Mouse (Mus musculus) CH12.LX (cell line): ENCODE measurements around the gene Pkp3. TPM values are rescaled to one million over a fixed set of nuclear protein-coding genes. Genes with fewer than 3 reads are reported as not detected.

Experiments
- DNase-seq: peaks from one replicate; pipeline ENCODE4 v3.0.0-alpha.2; 2013; ENCODE audit errors: extremely low read depth
- H3K27ac ChIP-seq: 2 replicates; pipeline ENCODE4 v1.5.1; 2012; ENCODE audit warnings: low read depth, mild to moderate bottlenecking, control low read depth, moderate library complexity; ENCODE audit not compliant: insufficient read depth
- H3K27me3 ChIP-seq: replicated peaks from 2 replicates; pipeline ENCODE3; 2012; ENCODE audit warnings: inconsistent platforms
- H3K36me3 ChIP-seq, 2 experiments: replicated peaks in 1 of 2; 2 replicates each; pipeline versions ENCODE3 to v1.6.1; 2012; ENCODE audit warnings: inconsistent platforms in 1 of 2, low read length in 1 of 2, mild to moderate bottlenecking in 1 of 2, mixed read lengths in 1 of 2, moderate library complexity in 1 of 2; ENCODE audit not compliant: control insufficient read depth in 1 of 2, insufficient read depth in 1 of 2
- H3K4me1 ChIP-seq, 2 experiments: 2 replicates each; pipeline ENCODE4 v1.6.1; 2012; ENCODE audit warnings: inconsistent platforms in 1 of 2, moderate library complexity in 1 of 2; ENCODE audit not compliant: insufficient read depth in 2 of 2, control insufficient read depth in 1 of 2
- H3K4me2 ChIP-seq: 2 replicates; pipeline ENCODE4 v1.6.1; 2012; ENCODE audit warnings: low read depth, mild to moderate bottlenecking, control low read depth; ENCODE audit not compliant: poor library complexity, insufficient read depth, severe bottlenecking
- H3K4me3 ChIP-seq, 3 experiments: fragments of 150-350 bp in 1 of 3; sonication (generic) in 1 of 3; replicated peaks in 1 of 3; 2 replicates each; pipeline versions ENCODE3 to v1.5.1; 2011 to 2012; ENCODE audit warnings: low read depth in 2 of 3, low read length in 2 of 3, mild to moderate bottlenecking in 2 of 3, moderate library complexity in 2 of 3, control low read depth in 1 of 3, improper control_type of control experiment in 1 of 3, inconsistent platforms in 1 of 3, mixed read lengths in 1 of 3; ENCODE audit not compliant: poor library complexity in 1 of 3
- H3K79me2 ChIP-seq: replicated peaks from 2 replicates; pipeline ENCODE4 v1.6.1; 2012; ENCODE audit warnings: mild to moderate bottlenecking, moderate library complexity; ENCODE audit not compliant: control insufficient read depth, poor library complexity, insufficient read depth, severe bottlenecking; ENCODE audit errors: extremely low read depth
- H3K9ac ChIP-seq: 2 replicates; pipeline ENCODE4 v1.6.1; 2012; ENCODE audit warnings: low read depth, mild to moderate bottlenecking, control low read depth, moderate library complexity; ENCODE audit not compliant: insufficient read depth
- H3K9me3 ChIP-seq: replicated peaks from 2 replicates; pipeline ENCODE3; 2012; ENCODE audit warnings: low read length, inconsistent platforms, mixed read lengths
- BHLHE40 ChIP-seq: IDR thresholded peaks from 2 replicates; pipeline ENCODE4 v1.6.1; 2011; ENCODE audit warnings: mild to moderate bottlenecking, low read depth, low read length, improper control_type of control experiment
- CHD1 ChIP-seq: IDR thresholded peaks from 2 replicates; pipeline ENCODE4 v1.6.1; 2012; ENCODE audit warnings: low read depth, low read length, improper control_type of control experiment, inconsistent platforms
- CTCF ChIP-seq, 2 experiments: IDR thresholded peaks in 1 of 2; conservative IDR thresholded peaks in 1 of 2; 2 replicates each; pipeline ENCODE4 v1.5.1; 2011 to 2012; ENCODE audit warnings: low read depth in 2 of 2, low read length in 2 of 2, improper control_type of control experiment in 1 of 2, inconsistent platforms in 1 of 2, mild to moderate bottlenecking in 1 of 2, moderate library complexity in 1 of 2
- E2F4 ChIP-seq: IDR thresholded peaks from 2 replicates; pipeline ENCODE4 v1.6.1; 2011; ENCODE audit warnings: low read depth, low read length, improper control_type of control experiment; ENCODE audit not compliant: insufficient replicate concordance
- ELF1 ChIP-seq: IDR thresholded peaks from 2 replicates; pipeline ENCODE4 v1.6.1; 2014; ENCODE audit warnings: low read depth, mild to moderate bottlenecking, inconsistent platforms, low read length, improper control_type of control experiment
- EP300 ChIP-seq: IDR thresholded peaks from 2 replicates; pipeline ENCODE4 v1.6.1; 2011; ENCODE audit warnings: low read length, improper control_type of control experiment
- ETS1 ChIP-seq: conservative IDR thresholded peaks from 2 replicates; pipeline ENCODE4 v1.6.1; 2012; ENCODE audit warnings: low read depth, mild to moderate bottlenecking, inconsistent platforms, low read length, improper control_type of control experiment, moderate library complexity
- GABPA ChIP-seq: IDR thresholded peaks from 2 replicates; pipeline ENCODE4 v1.6.1; 2012; ENCODE audit warnings: low read depth, low read length, improper control_type of control experiment, inconsistent platforms; ENCODE audit not compliant: insufficient replicate concordance
- IRF4 ChIP-seq: IDR thresholded peaks from 2 replicates; pipeline ENCODE4 v1.6.1; 2014; ENCODE audit warnings: low read depth, mild to moderate bottlenecking, inconsistent platforms, low read length, improper control_type of control experiment
- JUN ChIP-seq: IDR thresholded peaks from 2 replicates; pipeline ENCODE4 v1.6.1; 2011; ENCODE audit warnings: low read depth, mild to moderate bottlenecking, low read length, improper control_type of control experiment, moderate library complexity; ENCODE audit not compliant: insufficient read depth
- MAFK ChIP-seq: IDR thresholded peaks from 2 replicates; pipeline ENCODE4 v1.6.1; 2011; ENCODE audit warnings: low read length, improper control_type of control experiment; ENCODE audit not compliant: insufficient replicate concordance
- MAX ChIP-seq: IDR thresholded peaks from 2 replicates; pipeline ENCODE4 v1.6.1; 2011; ENCODE audit warnings: low read length, improper control_type of control experiment
- MEF2A ChIP-seq: IDR thresholded peaks from 2 replicates; pipeline ENCODE4 v1.6.1; 2014; ENCODE audit warnings: low read depth, mild to moderate bottlenecking, inconsistent platforms, low read length, improper control_type of control experiment, borderline replicate concordance
- MXI1 ChIP-seq: IDR thresholded peaks from 2 replicates; pipeline ENCODE4 v1.6.1; 2011; ENCODE audit warnings: mild to moderate bottlenecking, low read depth, low read length, improper control_type of control experiment
- MYC ChIP-seq: IDR thresholded peaks from 2 replicates; pipeline ENCODE4 v1.6.1; 2011; ENCODE audit warnings: low read depth, mild to moderate bottlenecking, improper control_type of control experiment, low read length
- NELFE ChIP-seq: IDR thresholded peaks from 2 replicates; pipeline ENCODE4 v1.6.1; 2011; ENCODE audit warnings: low read depth, low read length, improper control_type of control experiment
- PAX5 ChIP-seq: IDR thresholded peaks from 2 replicates; pipeline ENCODE4 v1.6.1; 2012; ENCODE audit warnings: low read length, inconsistent platforms, mixed read lengths
- RCOR1 ChIP-seq: conservative IDR thresholded peaks from 2 replicates; pipeline ENCODE4 v1.6.1; 2012; ENCODE audit warnings: low read depth, mild to moderate bottlenecking, inconsistent platforms, low read length, improper control_type of control experiment
- SIN3A ChIP-seq: IDR thresholded peaks from 2 replicates; pipeline ENCODE4 v1.6.1; 2012; ENCODE audit warnings: low read length, improper control_type of control experiment, inconsistent platforms
- TCF12 ChIP-seq: IDR thresholded peaks from 2 replicates; pipeline ENCODE4 v1.6.1; 2014; ENCODE audit warnings: low read depth, mild to moderate bottlenecking, inconsistent platforms, low read length, improper control_type of control experiment
- UBTF ChIP-seq: IDR thresholded peaks from 2 replicates; pipeline ENCODE4 v1.6.1; 2012; ENCODE audit warnings: low read depth, mild to moderate bottlenecking, inconsistent platforms, low read length, improper control_type of control experiment, moderate library complexity
- USF1 ChIP-seq: IDR thresholded peaks from 2 replicates; pipeline ENCODE4 v1.6.1; 2014; ENCODE audit warnings: low read depth, mild to moderate bottlenecking, inconsistent platforms, low read length, improper control_type of control experiment
- ZC3H11A ChIP-seq: IDR thresholded peaks from 2 replicates; pipeline ENCODE4 v1.6.1; 2012; ENCODE audit warnings: low read depth, mild to moderate bottlenecking, inconsistent platforms, low read length, improper control_type of control experiment
- ZKSCAN1 ChIP-seq: IDR thresholded peaks from 2 replicates; pipeline ENCODE4 v1.6.1; 2012; ENCODE audit warnings: low read depth, inconsistent platforms, low read length, improper control_type of control experiment, borderline replicate concordance
- ZMIZ1 ChIP-seq: IDR thresholded peaks from 2 replicates; pipeline ENCODE4 v1.6.1; 2012; ENCODE audit warnings: low read depth, mild to moderate bottlenecking, inconsistent platforms, low read length, improper control_type of control experiment
- dilution Hi-C: fragments of 300-500 bp; cut with MboI; formaldehyde crosslinking; loops from 2 replicates; pipeline ENCODE4 v1.14.3; 2020; ENCODE audit warnings: low sequenced_read_pairs; ENCODE audit not compliant: extremely low pct_unique_long_range_greater_than_20kb, extremely low pct_ligation_motif_present
- in situ Hi-C: fragments of 300-500 bp; cut with MboI; formaldehyde crosslinking; loops from 3 replicates; pipeline ENCODE4 v1.14.3; 2019; ENCODE audit warnings: low sequenced_read_pairs, low pct_ligation_motif_present, low pct_unique_long_range_greater_than_20kb, mixed read lengths
- polyA plus RNA-seq: library from polyadenylated mRNA; unstranded; fragments of >175 nt; gene quantifications from 2 replicates; pipeline ENCODE4 v1.2.1, GENCODE M21; 2012; ENCODE audit warnings: low read depth; ENCODE audit not compliant: insufficient read length
- total RNA-seq, 2 experiments: library from RNA; depleted of rRNA; stranded (reverse); fragments of 300-350 nt in 1 of 2; fragments of >200 nt in 1 of 2; gene quantifications; 2 replicates each; pipeline ENCODE4 v1.2.3; 2012 to 2014

Pkp3 gene
- total and polyA plus RNA-seq, 3 experiments = 25.3 to 63.1 (median 37.8) TPM

DNA sequence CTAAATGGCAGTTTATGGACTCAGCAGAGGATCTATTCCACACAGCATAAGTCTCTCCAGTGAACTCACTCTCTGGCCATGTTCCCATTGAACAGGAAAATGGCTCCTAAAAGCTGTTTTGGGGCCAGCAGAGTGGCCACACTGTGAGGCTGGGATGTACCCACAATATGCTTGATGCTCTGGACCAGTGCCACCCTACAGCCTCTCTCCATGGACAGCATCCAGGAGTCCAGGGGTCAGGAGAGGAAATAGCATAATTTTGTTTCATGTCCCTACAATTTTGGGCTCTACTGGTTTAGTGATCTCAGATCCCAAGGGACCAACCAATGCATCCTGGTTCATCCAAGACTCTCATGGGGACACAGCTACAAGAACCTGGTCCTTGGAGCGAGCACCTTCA, 20.5 kb upstream of the Pkp3 start:
- Histone ChIP-seq H3K9me3 (peaks cover 16% of the 10 kb centered on the region), H3K9ac (no peak overlapping the region), H3K79me2 (no peaks in the 10 kb centered on the region), H3K36me3 (no peaks in the 10 kb centered on the region), H3K4me1 (peaks cover 21 to 38% of the 10 kb centered on the region in 2 experiments), H3K4me3 (no peak overlapping the region), H3K27ac (no peak overlapping the region), H3K27me3 (peaks cover 50% of the 10 kb centered on the region), H3K4me2 (no peak overlapping the region)
- TF ChIP-seq GABPA = no peak
- no peak for TF ChIP-seq ZKSCAN1
- TF ChIP-seq RCOR1 = no peak
- no peak for TF ChIP-seq ZC3H11A
- TF ChIP-seq MYC = no peak
- no peak for TF ChIP-seq ELF1
- no peak for DNase-seq
- dilution Hi-C loops = no loop called here
- in situ Hi-C loops = no loop called here

DNA sequence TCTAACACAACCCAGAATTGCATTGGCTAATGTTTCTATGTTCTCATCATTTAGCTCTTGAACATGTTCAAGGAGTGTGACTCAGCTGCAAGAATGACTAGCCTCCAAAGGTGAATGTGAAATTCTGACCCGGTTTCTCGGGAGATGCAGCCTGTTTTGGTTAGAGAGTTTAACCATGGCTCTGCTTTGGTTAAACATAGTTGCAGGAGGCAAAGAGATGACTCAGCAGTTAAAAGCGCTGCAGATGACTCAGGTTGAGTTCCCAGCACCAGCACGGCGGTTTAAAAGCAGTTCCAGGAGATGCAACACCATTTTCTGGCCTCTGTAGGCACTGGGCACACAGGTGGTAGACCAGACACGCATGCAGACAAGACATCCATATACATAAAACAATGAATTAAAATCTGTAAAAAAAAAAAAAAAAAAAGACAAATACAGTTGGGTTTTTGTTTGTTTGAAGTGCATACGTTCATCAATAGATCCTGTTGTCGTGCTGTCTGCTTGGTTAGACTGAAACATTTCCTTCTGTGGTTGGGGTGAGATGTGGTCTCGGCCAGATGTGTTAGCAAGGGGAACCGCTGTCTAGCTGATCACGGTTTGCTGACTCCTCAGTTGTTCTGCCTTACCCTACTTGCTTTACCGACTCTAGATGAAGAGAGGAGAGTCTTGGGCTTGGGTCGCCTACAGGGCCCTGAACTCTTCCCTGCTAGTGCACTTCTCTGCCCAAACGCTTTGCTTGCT, 19.2 kb upstream of the Pkp3 start:
- peaks cover 21 to 38% of the 10 kb centered on the region in 2 experiments for H3K4me1 ChIP-seq
- DNase-seq = peak; percentile 68
- in situ Hi-C loops (no loop called here), dilution Hi-C loops (no loop called here)
- H3K36me3 ChIP-seq = no peaks in the 10 kb centered on the region
- peaks cover 16% of the 10 kb centered on the region for H3K9me3 ChIP-seq
- no peaks in the 10 kb centered on the region for H3K79me2 ChIP-seq
- peak overlapping the region; percentile 27; the same call in 1 of the 2 replicates for H3K27ac ChIP-seq
- no peak overlapping the region for H3K4me3 ChIP-seq
- peak overlapping the region; percentile 19; the same call in 1 of the 2 replicates for H3K9ac ChIP-seq
- TF ChIP-seq MAX = no peak
- no peak for TF ChIP-seq CHD1
- peak; percentile 15; the same call in 1 of the 2 replicates for TF ChIP-seq JUN
- peak; percentile 27; the same call in 1 of the 2 replicates for TF ChIP-seq ETS1
- no peak for TF ChIP-seq ELF1
- TF ChIP-seq E2F4 = no peak
- TF ChIP-seq NELFE = no peak
- peak; percentile 27; the same call in 1 of the 2 replicates for TF ChIP-seq MXI1
- TF ChIP-seq GABPA = no peak
- no peak for TF ChIP-seq RCOR1
- no peak for TF ChIP-seq TCF12
- 0 out of 2 replicates have a peak, but pooled peaks have one; percentile 20 for TF ChIP-seq EP300
- TF ChIP-seq USF1 = no peak
- TF ChIP-seq MEF2A = peak; percentile 84
- TF ChIP-seq PAX5 = no peak
- peak; percentile 37; the same call in 1 of the 2 replicates for TF ChIP-seq SIN3A
- TF ChIP-seq ZMIZ1 = no peak
- no peak for TF ChIP-seq UBTF
- TF ChIP-seq CTCF (conservative IDR thresholded peaks at IDR 0.05 in 1 of 2, IDR thresholded peaks at IDR 0.05 in 1 of 2; ENCODE audit: low read depth in 2 of 2, low read length in 2 of 2) = no peak
- TF ChIP-seq MYC = no peak
- TF ChIP-seq MAFK = peak; percentile 96
- no peak for TF ChIP-seq IRF4
- peak; percentile 41; the same call in 1 of the 2 replicates for TF ChIP-seq BHLHE40
- peak overlapping the region; percentile 9; the same call in 1 of the 2 replicates for H3K4me2 ChIP-seq
- H3K27me3 ChIP-seq = peaks cover 60% of the 10 kb centered on the region
